Mouse (Mus musculus): ENCODE results near the gene Sh2b1. TPM values are rescaled to one million over a fixed set of nuclear protein-coding genes. Genes with fewer than 3 reads are reported as not detected.
A peak's percentile ranks its signal among the peaks of the same experiment; 100 is the strongest.

The Sh2b1 gene
- polyA plus RNA-seq, 1 experiment from 2014 or later = 60.3 TPM

- Histone ChIP-seq H3K27me3 (ENCODE audit: control insufficient read depth, insufficient read depth, low read length) (no peaks in the 10 kb centered on the region), H3K36me3 (replicated peaks; ENCODE audit: control insufficient read depth, insufficient read depth) (peaks cover 29% of the 10 kb centered on the region), H3K9ac (no peak overlapping the region), H3K4me1 (replicated peaks; ENCODE audit: control insufficient read depth, insufficient read depth, low read length) (peaks cover under 1% of the 10 kb centered on the region; the same call in 1 of the 2 replicates), H3K4me3 (replicated peaks; ENCODE audit: low read length) (no peak overlapping the region), H3K4me2 (replicated peaks) (no peak overlapping the region), H3K27ac (no peak overlapping the region), H3K9me3 (ENCODE audit: control insufficient read depth, low read length) (no peaks in the 10 kb centered on the region)
- WGBS = 92% methylated on average over 7 of the region's 7 CpGs
- no peak for DNase-seq (ENCODE audit: low spot score)
- ATAC-seq (ENCODE audit: low FRiP score) = no peak
These were observed 40.5 kb downstream of the Sh2b1 start for GRCm38 (mm10) chr7:126434726-126435125.

- Histone ChIP-seq H3K27me3 (ENCODE audit: control insufficient read depth, insufficient read depth, low read length) (no peaks in the 10 kb centered on the region), H3K4me1 (replicated peaks; ENCODE audit: control insufficient read depth, insufficient read depth, low read length) (peaks cover 14% of the 10 kb centered on the region), H3K36me3 (replicated peaks; ENCODE audit: control insufficient read depth, insufficient read depth) (peaks cover 21% of the 10 kb centered on the region), H3K9ac (no peak overlapping the region), H3K9me3 (ENCODE audit: control insufficient read depth, low read length) (no peaks in the 10 kb centered on the region), H3K27ac (no peak overlapping the region), H3K4me3 (replicated peaks; ENCODE audit: low read length) (no peak overlapping the region), H3K4me2 (replicated peaks) (no peak overlapping the region)
- DNase-seq (ENCODE audit: low spot score) (no peak), ATAC-seq (ENCODE audit: low FRiP score) (no peak)
These were observed 45.1 kb downstream of the Sh2b1 start for GRCm38 (mm10) chr7:126430167-126430566.

GRCm38 (mm10) chr7:126429503-126429898 is 45.7 kb downstream of the Sh2b1 start:
- WGBS = 28% methylated on average over 15 of the region's 15 CpGs

GRCm38 (mm10) chr7:126428631-126429502 is 46.4 kb downstream of the Sh2b1 start, which contains the start of gene Rabep2:
Rabep2 (plus strand) TSS chr7:126428759.
- DNase-seq (ENCODE audit: low spot score) (peak; percentile 94), ATAC-seq (ENCODE audit: low FRiP score) (peak; percentile 93)
- Histone ChIP-seq H3K4me1 (replicated peaks; ENCODE audit: control insufficient read depth, insufficient read depth, low read length) (peaks cover 14% of the 10 kb centered on the region), H3K4me2 (replicated peaks) (peak within 1 kb of the TSS; percentile 78), H3K27ac (peak within 1 kb of the TSS; percentile 90), H3K4me3 (replicated peaks; ENCODE audit: low read length) (peak within 1 kb of the TSS; percentile 63), H3K36me3 (replicated peaks; ENCODE audit: control insufficient read depth, insufficient read depth) (0 out of 2 replicates have a peak, but pooled peaks cover 11% of the 10 kb centered on the region), H3K9ac (peak within 1 kb of the TSS; percentile 88), H3K9me3 (ENCODE audit: control insufficient read depth, low read length) (no peaks in the 10 kb centered on the region), H3K27me3 (ENCODE audit: control insufficient read depth, insufficient read depth, low read length) (no peaks in the 10 kb centered on the region)
- under 1% methylated on average over 76 of the region's 82 CpGs for WGBS

More at GRCm38 (mm10) chr7:126429503-126429898, 45.7 kb downstream of the Sh2b1 start:
- no peak for DNase-seq (ENCODE audit: low spot score)
- peak overlapping the region; percentile 78 for H3K4me2 ChIP-seq (replicated peaks)
- no peaks in the 10 kb centered on the region for H3K27me3 ChIP-seq (ENCODE audit: control insufficient read depth, insufficient read depth, low read length)
- H3K9me3 ChIP-seq (ENCODE audit: control insufficient read depth, low read length) = no peaks in the 10 kb centered on the region
- ATAC-seq (ENCODE audit: low FRiP score) = no peak; the same call in 1 of the 2 replicates
- H3K4me3 ChIP-seq (replicated peaks; ENCODE audit: low read length) = peak overlapping the region; percentile 63
- no peak overlapping the region for H3K27ac ChIP-seq
- peak overlapping the region; percentile 88 for H3K9ac ChIP-seq
- peaks cover 14% of the 10 kb centered on the region for H3K4me1 ChIP-seq (replicated peaks; ENCODE audit: control insufficient read depth, insufficient read depth, low read length)
- peaks cover 17% of the 10 kb centered on the region for H3K36me3 ChIP-seq (replicated peaks; ENCODE audit: control insufficient read depth, insufficient read depth)

GRCm38 (mm10) chr7:126428154-126428553 is 47.1 kb downstream of the Sh2b1 start:
- Histone ChIP-seq H3K4me1 (replicated peaks; ENCODE audit: control insufficient read depth, insufficient read depth, low read length) (peaks cover 14% of the 10 kb centered on the region), H3K36me3 (replicated peaks; ENCODE audit: control insufficient read depth, insufficient read depth) (0 out of 2 replicates have a peak, but pooled peaks cover 9% of the 10 kb centered on the region), H3K4me3 (replicated peaks; ENCODE audit: low read length) (peak overlapping the region; percentile 63), H3K27ac (peak overlapping the region; percentile 90), H3K9ac (peak overlapping the region; percentile 88), H3K9me3 (ENCODE audit: control insufficient read depth, low read length) (no peaks in the 10 kb centered on the region), H3K27me3 (ENCODE audit: control insufficient read depth, insufficient read depth, low read length) (no peaks in the 10 kb centered on the region), H3K4me2 (replicated peaks) (peak overlapping the region; percentile 78)
- ATAC-seq (ENCODE audit: low FRiP score) (no peak), DNase-seq (ENCODE audit: low spot score) (peak; percentile 25)
- 21% methylated on average over 4 of the region's 4 CpGs for WGBS

GRCm38 (mm10) chr7:126427323-126427860 is 47.8 kb downstream of the Sh2b1 start:
- Histone ChIP-seq H3K4me1 (replicated peaks; ENCODE audit: control insufficient read depth, insufficient read depth, low read length) (peaks cover 14% of the 10 kb centered on the region), H3K9ac (no peak overlapping the region), H3K4me3 (replicated peaks; ENCODE audit: low read length) (no peak overlapping the region), H3K27ac (no peak overlapping the region), H3K36me3 (replicated peaks; ENCODE audit: control insufficient read depth, insufficient read depth) (0 out of 2 replicates have a peak, but pooled peaks cover 5% of the 10 kb centered on the region), H3K9me3 (ENCODE audit: control insufficient read depth, low read length) (no peaks in the 10 kb centered on the region), H3K4me2 (replicated peaks) (no peak overlapping the region), H3K27me3 (ENCODE audit: control insufficient read depth, insufficient read depth, low read length) (no peaks in the 10 kb centered on the region)
- 68% methylated on average over 12 of the region's 13 CpGs for WGBS
- ATAC-seq (ENCODE audit: low FRiP score) (no peak), DNase-seq (ENCODE audit: low spot score) (no peak)

GRCm38 (mm10) chr7:126424161-126424560 is 51.1 kb downstream of the Sh2b1 start:
- Histone ChIP-seq H3K27ac (no peak overlapping the region), H3K27me3 (ENCODE audit: control insufficient read depth, insufficient read depth, low read length) (no peaks in the 10 kb centered on the region), H3K9ac (no peak overlapping the region), H3K4me3 (replicated peaks; ENCODE audit: low read length) (no peak overlapping the region), H3K4me1 (replicated peaks; ENCODE audit: control insufficient read depth, insufficient read depth, low read length) (peaks cover 8% of the 10 kb centered on the region; the same call in 1 of the 2 replicates), H3K36me3 (replicated peaks; ENCODE audit: control insufficient read depth, insufficient read depth) (no peaks in the 10 kb centered on the region), H3K9me3 (ENCODE audit: control insufficient read depth, low read length) (no peaks in the 10 kb centered on the region), H3K4me2 (replicated peaks) (no peak overlapping the region)
- 83% methylated on average over 6 of the region's 6 CpGs for WGBS
- DNase-seq (ENCODE audit: low spot score) (no peak), ATAC-seq (ENCODE audit: low FRiP score) (no peak)

GRCm38 (mm10) chr7:126421756-126422155 is 53.5 kb downstream of the Sh2b1 start:
- Histone ChIP-seq H3K4me1 (replicated peaks; ENCODE audit: control insufficient read depth, insufficient read depth, low read length) (no peaks in the 10 kb centered on the region), H3K4me3 (replicated peaks; ENCODE audit: low read length) (no peak overlapping the region), H3K27me3 (ENCODE audit: control insufficient read depth, insufficient read depth, low read length) (no peaks in the 10 kb centered on the region), H3K9me3 (ENCODE audit: control insufficient read depth, low read length) (no peaks in the 10 kb centered on the region), H3K9ac (no peak overlapping the region), H3K36me3 (replicated peaks; ENCODE audit: control insufficient read depth, insufficient read depth) (no peaks in the 10 kb centered on the region), H3K27ac (no peak overlapping the region), H3K4me2 (replicated peaks) (no peak overlapping the region)
- 92% methylated on average over 5 of the region's 5 CpGs for WGBS
- no peak for ATAC-seq (ENCODE audit: low FRiP score)
- DNase-seq (ENCODE audit: low spot score) = no peak

- DNase-seq (ENCODE audit: low spot score) (no peak), ATAC-seq (ENCODE audit: low FRiP score) (no peak)
- 72% methylated on average over 3 of the region's 3 CpGs for WGBS
- Histone ChIP-seq H3K9ac (no peak overlapping the region), H3K4me1 (replicated peaks; ENCODE audit: control insufficient read depth, insufficient read depth, low read length) (no peaks in the 10 kb centered on the region), H3K4me2 (replicated peaks) (no peak overlapping the region), H3K9me3 (ENCODE audit: control insufficient read depth, low read length) (no peaks in the 10 kb centered on the region), H3K36me3 (replicated peaks; ENCODE audit: control insufficient read depth, insufficient read depth) (no peaks in the 10 kb centered on the region), H3K4me3 (replicated peaks; ENCODE audit: low read length) (no peak overlapping the region), H3K27me3 (ENCODE audit: control insufficient read depth, insufficient read depth, low read length) (no peaks in the 10 kb centered on the region), H3K27ac (no peak overlapping the region)
These were observed 56.7 kb downstream of the Sh2b1 start for GRCm38 (mm10) chr7:126418496-126418895.
